ENCODE assay signal across 9 mouse cellular contexts in the genomic region with DNA sequence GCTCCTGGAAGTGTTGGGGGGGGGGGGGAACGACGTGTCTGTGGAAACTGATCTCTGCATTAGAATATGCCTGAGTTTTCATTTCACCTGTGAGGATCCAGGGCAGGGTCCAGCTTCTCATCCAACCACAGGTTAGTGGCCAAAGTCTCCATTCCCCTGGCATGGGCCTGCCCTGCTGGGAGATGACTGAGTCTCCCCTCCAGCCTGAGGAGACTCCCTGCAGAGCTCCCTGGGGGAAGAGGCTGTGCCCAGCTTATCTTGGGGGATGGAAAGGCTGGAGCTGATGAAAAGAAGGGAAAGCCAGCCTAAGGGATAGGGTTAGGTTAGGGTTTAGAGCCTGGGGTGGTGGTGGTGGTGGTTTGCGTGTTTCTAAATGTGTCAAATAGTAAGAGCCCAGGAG. TPM values are rescaled to one million over a fixed set of nuclear protein-coding genes. Genes with fewer than 3 reads are reported as not detected.
A peak's percentile ranks its signal among the peaks of the same experiment; 100 is the strongest.
DNase-seq lines count a peak whose midpoint lies in the region; ATAC-seq lines count a peak whose summit lies in the region.
"Had no signal": no experiment of that assay in that cellular context is flagged by ENCODE, and none has a peak within 500 bp of the region (broad histone marks: within the 10 kb centered on the region; RNA-seq: fewer than 3 reads in every experiment).

No protein-coding gene starts in this region.

- H3K9me3 ChIP-seq in neural tube, embryonic 11.5 days (ENCODE audit: control insufficient read depth, low read length), result no peaks in the 10 kb centered on the region
- no peaks in the 10 kb centered on the region for H3K9me3 ChIP-seq in hindbrain, embryonic 13.5 days
- no peaks in the 10 kb centered on the region for H3K9me3 ChIP-seq in liver, embryonic 13.5 days (replicated peaks)
- H3K9me3 ChIP-seq: megakaryocyte, embryonic 14.5 days had no signal

- no peak for ATAC-seq in neural tube, embryonic 11.5 days (ENCODE audit: insufficient read depth, low FRiP score, low TSS enrichment)
- no peak for ATAC-seq in hindbrain, embryonic 13.5 days (ENCODE audit: low FRiP score)
- no peak; the same call in 1 of the 2 replicates for ATAC-seq in liver, embryonic 13.5 days (ENCODE audit: low read depth)
- ATAC-seq in megakaryocyte progenitor cell, adult 5-6 weeks (replicated peaks; ENCODE audit: poor library complexity), result no peak

- H3K9ac ChIP-seq in neural tube, embryonic 11.5 days (ENCODE audit: low read length), result no peak overlapping the region
- peak overlapping the region; percentile 68 for H3K9ac ChIP-seq in hindbrain, embryonic 13.5 days
- H3K9ac ChIP-seq in liver, embryonic 13.5 days, result no peak overlapping the region

- 0 out of 2 replicates have a peak overlapping the region, but pooled peaks have one; percentile 41 for H3K27ac ChIP-seq in neural tube, embryonic 11.5 days (ENCODE audit: low read depth, low read length)
- H3K27ac ChIP-seq in hindbrain, embryonic 13.5 days, result peak overlapping the region; percentile 98
- H3K27ac ChIP-seq in liver, embryonic 13.5 days, result peak overlapping the region; percentile 66

- DNase-seq in neural tube, embryonic 11.5 days (ENCODE audit: low spot score), result no peak
- DNase-seq in neural tube, embryonic 10.5 days (ENCODE audit: extremely low spot score, low spot score), result no peak
- DNase-seq in liver, embryonic 13.5 days, result no peak
- no peak for DNase-seq in ovary, postnatal 36 days (ENCODE audit: low spot score)
- DNase-seq in spleen, adult 12 weeks (ENCODE audit: low spot score), result no peak

- 42% methylated on average over 3 of the region's 3 CpGs for WGBS in neural tube, embryonic 11.5 days
- WGBS in hindbrain, embryonic 13.5 days, result 13% methylated on average over 3 of the region's 3 CpGs
- 65% methylated on average over 3 of the region's 3 CpGs for WGBS in liver, embryonic 13.5 days (ENCODE audit: insufficient replicate concordance)

- H3K4me1 ChIP-seq in neural tube, embryonic 11.5 days (ENCODE audit: control insufficient read depth, insufficient read depth, low read length), result peaks cover 50% of the 10 kb centered on the region
- H3K4me1 ChIP-seq in hindbrain, embryonic 13.5 days (replicated peaks), result peaks cover 87% of the 10 kb centered on the region
- H3K4me1 ChIP-seq in liver, embryonic 13.5 days (replicated peaks), result peaks cover 84% of the 10 kb centered on the region

- H3K36me3 ChIP-seq in neural tube, embryonic 11.5 days (ENCODE audit: control insufficient read depth, insufficient read depth, low read length), result no peaks in the 10 kb centered on the region; the same call in 1 of the 2 replicates
- peaks cover 10% of the 10 kb centered on the region for H3K36me3 ChIP-seq in hindbrain, embryonic 13.5 days
- no peaks in the 10 kb centered on the region for H3K36me3 ChIP-seq in liver, embryonic 13.5 days

- no peak overlapping the region for H3K4me3 ChIP-seq in neural tube, embryonic 11.5 days (ENCODE audit: low read depth, low read length)
- H3K4me3 ChIP-seq in hindbrain, embryonic 13.5 days, result no peak overlapping the region
- H3K4me3 ChIP-seq in liver, embryonic 13.5 days (replicated peaks), result peak overlapping the region; percentile 9; the same call in 1 of the 2 replicates
- H3K4me3 ChIP-seq: megakaryocyte, embryonic 14.5 days had no signal

- no peaks in the 10 kb centered on the region for H3K27me3 ChIP-seq in neural tube, embryonic 11.5 days (ENCODE audit: control insufficient read depth, insufficient read depth, low read length)
- H3K27me3 ChIP-seq in hindbrain, embryonic 13.5 days, result no peaks in the 10 kb centered on the region
- H3K27me3 ChIP-seq in liver, embryonic 13.5 days, result no peaks in the 10 kb centered on the region

- H3K4me2 ChIP-seq in neural tube, embryonic 11.5 days (ENCODE audit: low read depth), result no peak overlapping the region
- peak overlapping the region; percentile 26 for H3K4me2 ChIP-seq in hindbrain, embryonic 13.5 days
- H3K4me2 ChIP-seq in liver, embryonic 13.5 days, result peak overlapping the region; percentile 44

RNA-seq across cellular contexts. Expression of a gene that starts 8.5 kb away (rescaled TPM):
- polyA plus RNA-seq in neural tube, embryonic 11.5 days (2014; fragmentation: Nextera tagmentation; extraction: Ambion mirVana), result 150 and 155 TPM in 2 replicates
- polyA plus RNA-seq in hindbrain, embryonic 13.5 days (2015; fragmentation: Nextera tagmentation; extraction: Ambion mirVana), result 240 and 252 TPM in 2 replicates
- 7.1 and 7.4 TPM in 2 replicates for polyA plus RNA-seq in liver, embryonic 13.5 days (2015; fragmentation: Nextera tagmentation; extraction: Ambion mirVana)
- total RNA-seq in megakaryocyte progenitor cell, adult 5-6 weeks (2015), result 65.3 and 71.4 TPM in 2 replicates
- total RNA-seq in megakaryocyte progenitor cell, adult 5-6 weeks (2017), result 43.4 and 53.4 TPM in 2 replicates

RNA-seq across cellular contexts. Expression of a gene that starts 11.1 kb away (rescaled TPM):
- polyA plus RNA-seq in neural tube, embryonic 11.5 days (2014; fragmentation: Nextera tagmentation; extraction: Ambion mirVana), result 0.23 TPM in 1 of 2 replicates, not detected in the other
- 0.18 TPM in 1 of 2 replicates, not detected in the other for polyA plus RNA-seq in hindbrain, embryonic 13.5 days (2015; fragmentation: Nextera tagmentation; extraction: Ambion mirVana)
- 2.6 and 3.2 TPM in 2 replicates for polyA plus RNA-seq in liver, embryonic 13.5 days (2015; fragmentation: Nextera tagmentation; extraction: Ambion mirVana)
- total RNA-seq in megakaryocyte progenitor cell, adult 5-6 weeks (2015), result 160 and 189 TPM in 2 replicates
- total RNA-seq in megakaryocyte progenitor cell, adult 5-6 weeks (2017), result 95.1 and 100.0 TPM in 2 replicates
- polyA plus RNA-seq: heart, postnatal 0 days had no signal

RNA-seq across cellular contexts. Expression of a gene that starts 19.0 kb away (rescaled TPM):
- polyA plus RNA-seq in neural tube, embryonic 11.5 days (2014; fragmentation: Nextera tagmentation; extraction: Ambion mirVana), result 0.77 and 1.6 TPM in 2 replicates
- polyA plus RNA-seq in hindbrain, embryonic 13.5 days (2015; fragmentation: Nextera tagmentation; extraction: Ambion mirVana), result 0.84 and 1.0 TPM in 2 replicates
- 0.25 and 0.75 TPM in 2 replicates for polyA plus RNA-seq in liver, embryonic 13.5 days (2015; fragmentation: Nextera tagmentation; extraction: Ambion mirVana)
- total RNA-seq in megakaryocyte progenitor cell, adult 5-6 weeks (2015), result not detected in 2 replicates
- total RNA-seq in megakaryocyte progenitor cell, adult 5-6 weeks (2017), result 0.58 TPM in 1 of 2 replicates, not detected in the other

RNA-seq across cellular contexts. Expression of a gene that starts 24.8 kb away (rescaled TPM):
- 1.3 and 1.7 TPM in 2 replicates for polyA plus RNA-seq in neural tube, embryonic 11.5 days (2014; fragmentation: Nextera tagmentation; extraction: Ambion mirVana)
- 1.3 and 1.4 TPM in 2 replicates for polyA plus RNA-seq in hindbrain, embryonic 13.5 days (2015; fragmentation: Nextera tagmentation; extraction: Ambion mirVana)
- polyA plus RNA-seq in liver, embryonic 13.5 days (2015; fragmentation: Nextera tagmentation; extraction: Ambion mirVana), result 0.58 and 0.68 TPM in 2 replicates
- 1.6 and 2.7 TPM in 2 replicates for total RNA-seq in megakaryocyte progenitor cell, adult 5-6 weeks (2015)
- 1.3 and 3.6 TPM in 2 replicates for total RNA-seq in megakaryocyte progenitor cell, adult 5-6 weeks (2017)

RNA-seq across cellular contexts. Expression of a gene that starts 35.1 kb away (rescaled TPM):
- polyA plus RNA-seq in neural tube, embryonic 11.5 days (2014; fragmentation: Nextera tagmentation; extraction: Ambion mirVana), result 99.7 and 101 TPM in 2 replicates
- polyA plus RNA-seq in hindbrain, embryonic 13.5 days (2015; fragmentation: Nextera tagmentation; extraction: Ambion mirVana), result 87.9 and 90.7 TPM in 2 replicates
- 43.7 and 48.5 TPM in 2 replicates for polyA plus RNA-seq in liver, embryonic 13.5 days (2015; fragmentation: Nextera tagmentation; extraction: Ambion mirVana)
- 55.6 and 63.0 TPM in 2 replicates for total RNA-seq in megakaryocyte progenitor cell, adult 5-6 weeks (2015)
- 18.4 and 20.2 TPM in 2 replicates for total RNA-seq in megakaryocyte progenitor cell, adult 5-6 weeks (2017)

Comparison
In these comparisons a context has a peak if more than half of its experiments do, and no peak if none do; other contexts are left out.
1. H3K27ac ChIP-seq: peak in every context shown above with its lines; median percentile 98 in hindbrain, embryonic 13.5 days; 66 in liver, embryonic 13.5 days; 41 in neural tube, embryonic 11.5 days.
2. RNA of a gene that starts 8.5 kb away (polyA plus RNA-seq): 240 to 252 TPM in hindbrain, embryonic 13.5 days and 150 to 155 TPM in neural tube, embryonic 11.5 days; 7.1 to 7.4 TPM in liver, embryonic 13.5 days; every median in the first group is over 10 times any median in the second.